Mouse (Mus musculus): ENCODE data around the gene Cdc27.
A peak's percentile ranks its signal among the peaks of the same experiment; 100 is the strongest.
"Not testable (repeated sequence)": the region's sequence is repeated elsewhere in the genome, so short reads cannot be mapped to it uniquely, and the experiment has no call there.

Cdc27 gene

DNA sequence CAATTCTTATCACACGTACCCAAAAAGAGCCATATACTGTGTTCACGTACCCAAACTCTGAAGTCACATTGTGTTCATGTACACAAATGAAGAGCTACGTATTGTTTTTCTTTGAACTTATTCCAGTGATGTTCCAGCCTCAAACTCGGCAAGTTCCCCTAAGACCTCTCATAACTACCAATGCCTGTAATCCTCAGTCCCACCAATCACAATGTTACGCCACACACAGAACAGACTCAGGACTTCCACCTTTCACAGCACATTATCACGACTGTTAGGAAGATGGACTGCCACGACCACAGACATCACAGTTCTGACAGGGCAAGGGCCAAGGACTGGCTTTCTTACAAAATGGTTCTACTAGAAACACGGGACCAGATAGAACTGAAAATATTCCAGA lies 20.1 kb upstream of the Cdc27 start:
- DNase-seq (ENCODE audit: low read depth, low spot score): not testable (repeated sequence)

DNA sequence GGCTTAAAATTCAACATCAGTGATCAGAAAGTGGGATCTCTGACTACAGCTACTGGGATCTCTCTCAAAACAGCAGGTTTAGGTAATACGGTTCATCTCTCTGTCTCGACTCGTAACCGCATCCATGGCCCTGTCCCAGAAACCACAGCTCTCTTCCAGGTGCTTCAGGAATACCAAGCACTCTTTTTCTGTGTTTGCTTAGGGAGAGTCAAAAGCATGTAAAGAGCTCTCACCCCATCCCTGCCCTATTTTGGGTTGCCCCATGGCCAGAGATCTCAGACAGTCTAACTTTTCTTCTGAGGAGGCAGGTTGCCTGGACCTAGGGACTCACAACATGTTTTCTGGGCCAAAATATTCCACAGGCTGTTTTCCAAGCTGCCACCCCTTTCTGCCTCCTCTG lies 17.9 kb upstream of the Cdc27 start:
- DNase-seq (ENCODE audit: low read depth, low spot score): no peak

DNA sequence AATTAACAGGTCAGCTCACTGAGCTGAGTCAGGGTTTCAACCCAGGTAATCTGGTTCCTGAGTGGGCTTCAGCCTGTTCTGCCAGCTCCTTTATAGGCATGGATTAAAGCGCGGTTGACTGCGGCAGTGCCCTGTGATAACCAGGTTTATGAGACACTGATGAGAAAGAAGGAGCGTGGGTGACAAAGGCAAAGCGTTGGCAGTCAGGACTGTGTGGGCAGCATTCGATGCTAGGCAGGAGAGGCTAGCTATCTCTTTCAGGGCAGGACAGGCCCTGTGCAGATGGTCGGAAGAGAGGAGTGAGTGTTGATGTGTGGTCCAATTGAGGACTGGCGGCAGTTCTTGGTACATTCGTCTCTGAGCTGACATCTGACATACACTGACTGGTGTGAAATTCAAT lies 17.3 kb upstream of the Cdc27 start:
- no peak for DNase-seq (ENCODE audit: low read depth, low spot score)

DNA sequence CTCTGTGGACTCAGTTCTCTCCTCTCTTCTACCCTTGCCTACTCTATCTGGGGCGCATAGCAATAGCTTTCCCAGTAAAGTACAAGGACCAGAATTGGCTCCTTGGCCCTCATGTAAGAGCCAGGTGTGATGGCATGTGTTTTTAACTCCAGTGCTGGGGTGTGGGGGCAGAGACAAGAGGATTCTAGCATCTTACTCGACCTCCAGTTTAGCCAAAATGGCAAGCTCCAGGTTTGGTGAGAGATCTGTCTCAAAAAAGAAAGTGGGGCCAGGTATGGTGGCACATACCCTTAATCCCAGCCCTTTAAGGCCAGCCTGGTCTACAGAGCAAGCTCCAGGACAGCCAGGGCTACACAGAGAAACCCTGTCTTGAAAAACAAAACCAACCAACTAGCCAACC lies 16.4 kb upstream of the Cdc27 start:
- DNase-seq (ENCODE audit: low read depth, low spot score): no peak

DNA sequence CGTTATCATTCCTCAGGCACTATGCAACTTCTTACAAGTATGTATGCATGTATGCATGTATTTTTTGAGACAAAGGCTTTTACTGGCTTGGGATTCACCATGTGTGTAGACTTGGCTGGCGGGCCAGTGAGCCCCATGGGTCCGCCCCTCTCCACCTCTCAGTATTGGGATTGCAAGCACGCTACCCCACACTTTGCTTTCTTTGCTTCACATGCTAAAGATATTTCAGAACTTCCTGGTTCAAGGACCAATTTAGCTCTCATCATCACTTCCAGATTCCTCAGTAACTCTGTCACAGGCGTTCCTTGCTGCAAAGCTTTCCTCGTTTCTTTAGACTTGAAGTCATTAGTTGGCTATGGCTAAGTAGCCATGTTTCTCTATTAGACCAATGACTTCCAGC lies 15.7 kb upstream of the Cdc27 start:
- no peak for DNase-seq (ENCODE audit: low read depth, low spot score)

DNA sequence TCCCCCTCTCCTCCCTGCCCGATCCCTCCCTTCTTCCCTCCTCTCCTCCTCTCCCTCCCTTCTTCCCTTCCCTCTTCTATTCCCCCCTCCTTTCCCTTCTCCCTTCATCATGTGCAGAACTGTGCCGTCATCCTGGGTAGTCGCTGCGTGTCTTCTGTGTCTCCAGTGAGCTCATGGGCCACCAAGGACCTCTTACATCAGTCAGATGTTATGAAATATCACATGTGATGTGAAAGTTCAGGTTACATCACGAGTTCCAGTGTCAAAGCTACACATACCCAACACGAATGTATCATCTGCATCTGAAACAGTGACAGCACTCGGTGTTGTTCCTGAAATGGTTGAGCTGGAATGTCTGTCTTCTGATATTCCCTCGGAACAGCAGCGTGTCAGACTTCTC lies 14.8 kb upstream of the Cdc27 start:
- DNase-seq (ENCODE audit: low read depth, low spot score): no peak

DNA sequence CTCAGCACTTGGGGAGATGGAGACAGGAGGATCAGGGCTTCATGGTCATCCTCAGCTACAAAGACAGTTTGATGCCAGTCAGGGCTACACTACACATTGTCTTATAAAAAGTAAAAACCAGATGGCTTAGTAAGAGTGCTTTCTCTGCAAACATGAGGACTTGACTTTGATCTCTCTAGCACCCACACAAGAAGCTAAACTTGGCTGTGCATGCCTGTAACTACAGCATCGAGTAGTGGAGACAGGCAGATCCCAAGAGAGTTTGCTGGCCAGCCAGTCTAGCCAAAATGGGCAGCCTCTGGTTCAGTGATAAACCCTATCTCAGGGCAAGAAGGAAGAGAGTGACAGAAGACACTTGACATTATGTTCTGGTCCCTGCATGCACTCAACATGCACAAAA lies 13.1 kb upstream of the Cdc27 start:
- no peak for DNase-seq (ENCODE audit: low read depth, low spot score)

DNA sequence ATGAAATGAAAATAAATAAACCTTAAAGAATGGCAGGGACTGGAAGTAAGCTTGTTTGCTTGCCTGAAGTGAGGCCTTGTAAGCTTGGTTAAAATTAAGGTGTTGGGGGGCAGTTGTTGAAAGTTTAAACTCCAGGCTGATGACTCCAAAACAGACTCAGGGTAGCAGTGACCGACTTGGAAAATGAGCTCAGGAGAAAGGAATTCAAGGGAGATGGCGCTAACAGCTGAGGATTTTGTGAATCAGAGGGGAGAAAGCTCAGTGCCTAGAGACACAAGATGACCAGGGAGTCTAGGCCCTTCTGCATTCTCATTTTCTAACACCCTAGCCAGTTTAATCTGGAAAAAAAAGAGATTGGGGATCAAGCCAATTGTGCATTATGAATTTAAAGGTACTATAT lies 10.6 kb upstream of the Cdc27 start:
- no peak for DNase-seq (ENCODE audit: low read depth, low spot score)

DNA sequence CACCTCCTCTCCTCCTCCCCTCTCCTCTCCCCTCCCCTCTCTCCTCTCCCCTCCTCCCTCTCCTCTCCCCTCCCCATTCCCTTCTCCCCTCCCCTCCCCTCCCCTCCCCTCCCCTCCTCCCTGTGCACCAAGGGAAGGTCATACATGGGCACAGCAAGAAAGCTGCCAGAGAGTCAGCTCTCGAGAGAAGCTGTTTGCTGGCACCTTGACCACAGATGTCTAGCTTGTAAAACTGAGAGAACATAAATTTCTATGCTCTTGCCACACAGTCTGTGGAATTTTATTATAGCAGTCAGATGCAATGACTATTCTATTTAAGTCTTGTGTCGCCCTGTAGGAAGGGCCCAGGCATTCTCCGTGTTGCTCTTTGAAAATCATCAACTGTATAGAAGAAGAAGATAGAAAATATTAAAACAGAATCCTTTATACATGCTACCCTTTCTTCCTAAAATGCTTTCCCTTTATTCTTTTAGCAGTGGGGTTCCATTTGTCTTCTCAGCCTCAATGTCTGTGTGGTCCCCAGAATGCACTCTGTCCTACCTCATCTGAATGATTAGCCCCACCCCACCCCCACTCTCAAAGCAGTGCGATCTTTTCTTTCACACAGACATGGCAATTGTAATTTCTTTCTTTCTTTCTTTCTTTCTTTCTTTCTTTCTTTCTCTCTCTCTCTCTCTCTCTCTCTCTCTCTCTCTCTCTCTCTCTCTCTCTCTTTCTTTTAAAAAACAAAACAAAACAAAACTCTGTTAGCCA lies 8.4 kb upstream of the Cdc27 start:
- no peak for DNase-seq (ENCODE audit: low read depth, low spot score)

DNA sequence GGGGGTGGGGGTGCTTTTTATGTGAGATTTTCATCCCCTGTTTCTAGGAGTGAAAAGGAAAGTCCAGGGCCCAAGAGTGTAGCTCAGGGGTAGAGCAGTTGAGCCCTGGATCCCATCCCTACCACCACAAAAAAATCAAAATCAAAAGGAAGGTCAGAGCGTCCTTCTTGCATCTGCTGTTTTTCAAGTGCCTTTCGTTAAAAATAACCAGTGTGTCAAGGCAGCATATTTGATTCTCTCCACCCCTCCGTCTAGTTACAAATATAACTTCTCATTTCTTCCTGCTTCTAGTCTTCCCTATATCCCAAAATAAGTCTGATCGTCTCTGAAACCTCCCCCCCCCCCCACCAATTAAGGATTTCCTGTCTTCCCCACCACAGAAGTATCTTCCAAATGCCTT lies 7.6 kb upstream of the Cdc27 start:
- no peak for DNase-seq (ENCODE audit: low read depth, low spot score)

DNA sequence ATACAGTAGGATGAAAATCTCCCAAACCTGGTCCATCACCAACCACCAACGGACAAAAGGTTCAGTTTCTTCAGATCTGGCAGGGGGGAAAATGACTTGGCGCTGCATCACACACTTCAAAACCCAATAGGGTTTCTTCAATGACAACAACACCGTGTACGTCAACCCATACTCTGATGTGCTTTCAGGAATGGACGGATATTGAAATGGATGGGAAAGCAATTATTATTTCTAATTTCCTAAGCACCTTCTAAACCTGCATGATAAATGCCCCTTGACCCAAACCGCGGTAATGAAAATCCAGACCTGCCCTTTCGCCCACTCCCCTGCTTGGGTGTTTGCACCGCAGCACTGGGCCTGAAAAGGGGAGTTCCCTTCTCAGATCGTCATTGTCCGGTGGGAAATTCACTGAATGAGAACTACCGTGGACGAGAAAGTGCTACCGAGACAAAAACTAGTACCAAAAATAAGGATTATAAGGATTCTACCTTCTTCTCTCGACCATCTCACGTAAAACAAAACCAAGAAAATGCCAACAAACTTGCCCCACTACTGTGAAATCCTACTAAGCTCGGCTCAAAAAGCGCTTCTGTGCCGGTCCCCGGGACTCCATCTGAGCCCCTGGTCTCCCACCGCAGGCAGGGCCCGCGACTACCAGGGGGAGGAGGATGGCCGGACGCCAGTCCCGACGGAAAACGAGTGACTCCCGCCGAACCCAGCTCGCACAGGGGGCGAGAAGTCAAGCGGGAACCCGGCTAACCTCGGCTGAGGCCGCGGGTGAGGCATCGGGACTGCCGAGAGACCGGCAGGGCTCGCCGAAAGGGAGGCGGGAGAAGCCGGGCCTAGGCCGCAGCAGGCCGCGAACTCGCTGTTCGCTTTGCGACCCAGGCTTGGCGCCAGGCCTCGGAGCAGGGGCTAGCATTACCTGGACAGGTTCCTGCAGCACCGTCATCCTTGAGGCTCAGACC lies 698 bp downstream of the Cdc27 start:
- DNase-seq (ENCODE audit: low read depth, low spot score): no peak

DNA sequence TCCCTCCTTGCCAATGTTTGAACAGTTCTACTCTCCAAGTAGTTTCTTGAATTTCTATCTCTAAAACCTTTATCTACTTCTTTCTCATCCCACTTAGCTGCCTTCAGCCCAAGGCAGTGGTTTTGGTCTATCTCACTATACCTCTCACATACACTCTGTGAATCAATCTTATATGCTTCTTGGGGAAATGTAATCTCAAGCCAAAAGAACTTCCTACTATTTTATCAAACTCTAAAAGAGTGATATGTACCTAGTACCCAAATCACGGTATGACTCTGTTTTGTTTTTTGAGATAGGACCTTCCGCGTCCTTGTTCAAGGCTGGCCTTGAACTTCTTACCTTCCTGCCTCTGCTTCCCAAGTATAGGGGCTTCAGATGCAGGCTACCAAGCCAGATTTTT lies 2.9 kb downstream of the Cdc27 start:
- DNase-seq (ENCODE audit: low read depth, low spot score): no peak

DNA sequence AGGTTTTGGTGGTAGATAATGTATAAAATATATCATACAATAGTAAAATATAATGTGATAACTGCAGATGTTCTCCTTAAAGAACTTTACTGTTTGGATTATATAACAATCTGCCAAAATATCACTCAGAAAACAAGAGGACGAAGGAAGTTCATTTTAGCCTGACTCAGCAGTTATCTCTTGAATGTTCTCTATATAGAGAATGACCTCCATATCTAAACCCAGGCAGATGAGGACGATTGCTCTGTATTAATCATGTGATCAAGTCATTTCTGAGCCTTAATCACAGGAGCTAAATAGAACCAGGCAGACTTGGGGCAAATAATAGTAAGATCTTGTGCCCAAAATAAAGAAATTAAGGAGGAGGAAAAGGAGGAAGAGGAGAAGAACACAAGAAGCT lies 5.9 kb downstream of the Cdc27 start:
- no peak for DNase-seq (ENCODE audit: low read depth, low spot score)

DNA sequence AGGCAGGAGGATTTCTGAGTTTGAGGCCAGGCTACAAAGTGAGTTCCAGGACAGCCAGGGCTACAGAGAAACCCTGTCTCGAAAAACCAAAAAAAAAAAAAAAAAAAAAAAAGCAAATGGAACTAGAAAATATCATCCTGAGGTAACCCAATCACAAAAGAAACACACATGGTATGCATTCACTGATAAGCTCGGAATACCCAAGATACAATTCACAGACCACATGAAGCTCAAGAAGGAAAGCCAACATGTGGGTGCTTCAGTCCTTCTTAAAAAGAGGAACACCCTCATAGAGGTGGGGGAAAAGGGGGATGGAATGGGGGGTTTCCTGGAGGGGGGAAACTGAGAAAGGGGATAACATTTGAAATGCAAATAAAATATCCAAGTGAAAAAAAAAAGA lies 7.1 kb downstream of the Cdc27 start:
- DNase-seq (ENCODE audit: low read depth, low spot score): not testable (repeated sequence)

DNA sequence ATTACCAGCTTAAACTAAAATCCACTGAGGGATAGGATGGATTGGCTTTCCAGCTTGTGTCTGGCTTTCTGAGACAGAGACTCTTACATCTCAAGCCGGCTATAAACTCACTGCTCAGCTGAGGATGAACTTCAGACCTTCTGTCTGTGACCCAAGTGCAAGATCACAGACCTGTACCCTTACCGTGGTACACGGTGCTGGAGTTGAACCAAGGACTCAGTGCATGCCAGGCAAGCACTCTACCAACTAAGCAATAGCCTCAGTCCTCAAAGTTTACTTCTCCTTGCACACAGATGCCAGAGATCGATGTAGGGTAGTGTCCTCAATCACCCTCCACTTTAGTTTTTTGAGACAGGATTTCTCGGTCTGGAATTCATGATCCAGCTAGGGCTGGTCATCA lies 10.6 kb downstream of the Cdc27 start:
- DNase-seq (ENCODE audit: low read depth, low spot score): no peak

DNA sequence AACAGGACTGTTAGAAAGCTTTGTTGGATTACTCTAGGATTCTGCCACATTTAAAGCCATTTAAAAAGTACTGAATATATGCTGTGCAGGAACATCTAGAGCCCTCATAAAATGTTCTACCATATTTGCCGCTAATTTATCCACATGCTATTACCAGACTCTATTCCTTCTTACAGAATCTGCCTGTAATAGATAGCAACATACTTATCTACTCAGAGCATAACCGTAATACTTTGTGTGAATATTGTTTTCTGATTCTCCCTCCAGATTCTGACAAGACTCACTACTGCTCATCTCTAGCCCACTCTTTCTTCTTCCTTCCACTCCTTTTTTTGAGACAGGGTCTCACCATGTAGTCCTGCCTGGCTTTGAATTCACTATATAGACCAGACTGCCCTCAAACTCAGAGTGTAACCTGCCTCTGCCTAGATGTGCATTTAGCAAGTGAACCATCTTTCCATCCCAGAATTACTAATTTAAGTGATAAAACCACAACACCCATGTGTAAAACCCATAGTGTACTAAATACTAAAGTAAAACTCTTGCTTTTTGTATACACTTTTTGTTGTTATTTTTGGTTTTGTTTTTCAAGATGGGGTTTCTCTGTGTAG lies 12.4 kb downstream of the Cdc27 start:
- DNase-seq (ENCODE audit: low read depth, low spot score): no peak

DNA sequence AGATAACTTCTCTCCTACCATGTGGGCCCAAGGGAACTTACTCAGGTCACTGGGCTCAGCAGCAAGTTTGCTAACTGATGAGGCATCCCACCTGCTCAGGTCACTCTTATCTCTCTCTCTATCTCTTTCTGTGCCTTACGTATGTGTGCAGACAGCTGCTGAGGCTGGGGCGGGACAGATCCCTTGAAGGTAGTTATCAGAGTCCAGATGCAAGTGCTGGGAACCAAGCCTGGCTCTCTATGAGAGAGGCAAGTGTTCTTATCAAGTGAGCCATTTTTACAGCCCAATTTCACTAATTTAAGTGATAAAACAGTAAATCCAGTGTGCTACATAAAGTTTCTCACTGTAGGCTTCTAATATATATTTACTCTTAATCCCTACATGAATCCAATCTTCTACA lies 13.6 kb downstream of the Cdc27 start:
- no peak for DNase-seq (ENCODE audit: low read depth, low spot score)

DNA sequence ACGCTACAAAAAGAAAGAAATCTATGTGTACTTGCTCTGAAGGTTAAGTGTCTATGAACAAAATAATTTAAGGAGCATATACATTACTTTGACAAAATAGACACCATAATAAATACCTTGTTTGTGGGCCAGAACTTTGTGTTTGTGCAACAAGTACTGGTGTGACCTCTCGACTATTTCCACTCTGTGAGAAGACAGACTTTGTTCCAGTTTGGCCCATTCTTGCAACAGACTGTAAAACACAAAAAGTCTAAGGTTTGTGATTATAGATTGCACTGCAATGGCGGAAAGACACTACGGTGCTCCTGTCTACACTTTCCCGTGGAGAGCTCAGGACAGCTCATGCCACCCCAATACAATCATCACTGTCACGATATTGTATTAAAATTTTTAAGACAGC lies 24.5 kb downstream of the Cdc27 start:
- DNase-seq (ENCODE audit: low read depth, low spot score): no peak

DNA sequence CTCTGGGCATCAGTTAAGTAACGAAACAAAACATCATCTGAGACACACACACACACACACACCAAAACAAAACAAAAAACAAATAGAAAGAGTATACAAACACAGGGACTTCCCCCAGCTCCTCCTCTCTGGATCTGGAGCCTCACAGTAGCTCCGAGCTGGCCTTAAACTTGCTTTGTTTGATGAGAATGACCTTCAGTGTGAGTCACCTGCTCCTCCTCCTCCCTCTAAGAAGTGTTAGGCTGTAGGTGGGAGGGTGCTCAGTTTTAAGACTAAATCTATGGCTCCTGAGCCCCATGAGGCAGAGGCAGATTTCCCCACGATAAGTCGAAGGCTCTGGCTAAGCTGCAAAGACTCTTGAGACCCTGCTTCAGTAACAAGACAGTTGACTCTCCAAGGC lies 38.0 kb downstream of the Cdc27 start:
- DNase-seq (ENCODE audit: low read depth, low spot score): no peak

DNA sequence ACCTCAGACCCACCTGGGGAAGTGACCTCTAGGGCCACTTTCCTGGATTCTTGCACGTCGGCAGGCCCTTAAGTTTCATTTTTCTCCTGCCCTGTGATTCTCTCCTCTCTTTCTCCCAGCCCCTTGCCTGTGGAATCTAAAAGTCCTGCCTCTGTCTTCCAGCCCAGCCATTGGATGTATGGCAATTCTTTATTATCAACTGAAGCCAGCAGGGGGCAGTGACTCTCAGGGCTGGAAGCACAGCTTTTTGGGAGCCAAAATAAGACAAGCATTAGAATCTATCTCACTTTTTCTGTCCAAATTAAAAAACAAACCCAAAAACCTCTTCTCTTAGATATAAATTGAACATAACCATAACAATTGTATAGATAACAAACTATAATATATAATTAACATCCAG lies 39.8 kb downstream of the Cdc27 start:
- DNase-seq (ENCODE audit: low read depth, low spot score): peak; percentile 33

DNA sequence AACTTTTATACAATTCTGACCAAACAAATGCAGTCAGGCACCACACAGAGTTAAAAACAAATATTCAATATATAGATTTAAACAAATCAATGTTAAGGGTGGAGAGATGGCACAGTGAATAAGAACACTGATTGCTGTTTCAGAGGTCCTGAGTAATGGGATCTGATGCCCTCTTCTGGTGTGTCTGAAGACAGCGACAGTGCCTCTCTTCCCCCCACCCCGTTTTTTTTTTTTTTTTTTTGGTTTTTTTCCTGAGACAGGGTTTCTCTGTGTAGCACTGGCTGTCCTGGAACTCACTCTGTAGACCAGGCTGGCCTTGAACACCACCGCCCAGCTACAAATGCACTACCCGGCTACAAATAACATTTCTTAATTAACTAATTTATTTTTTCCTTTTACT lies 42.0 kb downstream of the Cdc27 start:
- DNase-seq (ENCODE audit: low read depth, low spot score): no peak

DNA sequence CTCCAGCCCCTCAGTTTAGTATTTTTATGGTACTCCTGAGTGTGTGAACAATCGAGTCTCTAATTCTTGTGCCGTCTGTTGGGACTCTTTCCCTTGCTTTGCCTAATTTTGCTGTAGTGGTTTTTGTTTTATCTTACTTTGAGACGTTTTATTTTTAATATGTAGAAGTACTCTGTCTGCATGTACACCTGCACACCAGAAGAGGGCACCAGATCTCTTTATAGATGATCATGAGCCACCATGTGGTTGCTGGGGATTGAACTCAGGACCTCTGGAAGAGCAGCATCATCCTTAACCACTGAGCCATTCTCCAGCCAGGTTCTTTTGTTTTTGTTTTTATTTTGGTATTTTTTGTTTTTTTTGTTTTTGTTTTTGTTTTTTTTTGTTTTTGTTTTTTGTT lies 62.1 kb downstream of the Cdc27 start:
- no peak for DNase-seq (ENCODE audit: low read depth, low spot score)

DNA sequence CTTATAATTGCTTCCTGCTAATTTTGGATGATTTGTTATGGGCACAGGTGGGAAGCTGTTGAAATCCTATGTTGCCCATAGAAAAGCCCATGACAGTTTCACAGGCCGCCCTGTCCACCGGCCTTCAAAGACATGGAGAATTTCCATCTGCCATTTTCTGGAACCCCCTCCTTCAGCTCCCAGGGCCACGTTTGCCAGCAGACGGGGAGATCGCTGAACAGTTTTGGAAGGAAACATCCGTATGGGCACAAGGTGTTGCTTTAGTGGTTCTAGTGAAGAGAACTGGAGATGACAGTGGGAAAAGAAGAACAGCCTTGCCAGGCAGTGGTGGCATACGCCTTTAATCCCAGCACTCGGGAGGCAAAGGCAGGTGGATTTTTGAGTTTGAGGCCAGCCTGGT lies 68.4 kb downstream of the Cdc27 start:
- no peak for DNase-seq (ENCODE audit: low read depth, low spot score)

Measured in WW6 (cell line).